Mouse (Mus musculus) megakaryocyte-erythroid progenitor cell, adult 5-6 weeks (primary cell): Measurements from ENCODE around the gene Adra2a. TPM values are rescaled to one million over a fixed set of nuclear protein-coding genes. Genes with fewer than 3 reads are reported as not detected.

Source experiments
- ATAC-seq: replicated peaks from 2 replicates; pipeline ENCODE4 v1.8.0; 2016; ENCODE audit warnings: mild to moderate bottlenecking, inconsistent platforms; ENCODE audit not compliant: severe bottlenecking, poor library complexity, low FRiP score, low TSS enrichment
- total RNA-seq, 2 experiments: library from RNA; stranded (forward) in 1 of 2; stranded (reverse) in 1 of 2; fragments of 200-1000, 215-1000 nt in 1 of 2; fragments of >200 nt in 1 of 2; fragmentation: Nextera tagmentation in 1 of 2; gene quantifications; 2 replicates each; pipeline ENCODE4 v1.2.3; 2014 to 2017

Gene Adra2a
- total RNA-seq, 2 experiments from 2014 or later = 0.42 TPM; not detected in 1

DNA sequence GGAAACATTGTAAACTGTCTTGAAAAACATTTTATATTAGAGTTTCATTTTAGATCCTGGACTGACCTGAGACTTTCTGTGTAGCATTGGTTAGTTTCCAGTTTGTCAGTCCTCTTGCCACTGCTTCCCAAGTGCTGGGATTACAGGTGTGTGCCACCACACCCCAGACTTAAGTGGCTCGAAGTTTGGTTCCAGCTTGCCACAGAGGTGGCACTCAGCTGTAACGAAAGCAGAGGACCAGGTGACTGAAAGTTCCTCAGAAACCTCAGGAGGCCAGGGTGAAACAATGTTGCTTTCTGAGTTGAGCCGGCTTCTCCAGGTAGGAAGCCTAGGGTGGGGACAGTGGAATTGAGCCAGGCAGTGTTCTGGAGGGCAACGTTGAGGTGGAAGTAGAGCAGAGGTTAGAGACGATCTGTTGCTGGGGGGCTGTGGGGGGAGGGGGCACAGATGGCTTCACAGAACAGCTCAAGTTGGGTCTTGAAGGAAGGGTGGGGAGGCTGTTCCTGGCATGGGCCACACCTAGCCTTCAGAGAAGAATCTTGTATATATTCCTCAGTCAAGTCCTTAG lies 28.4 kb downstream of the Adra2a start:
- ATAC-seq = no peak

DNA sequence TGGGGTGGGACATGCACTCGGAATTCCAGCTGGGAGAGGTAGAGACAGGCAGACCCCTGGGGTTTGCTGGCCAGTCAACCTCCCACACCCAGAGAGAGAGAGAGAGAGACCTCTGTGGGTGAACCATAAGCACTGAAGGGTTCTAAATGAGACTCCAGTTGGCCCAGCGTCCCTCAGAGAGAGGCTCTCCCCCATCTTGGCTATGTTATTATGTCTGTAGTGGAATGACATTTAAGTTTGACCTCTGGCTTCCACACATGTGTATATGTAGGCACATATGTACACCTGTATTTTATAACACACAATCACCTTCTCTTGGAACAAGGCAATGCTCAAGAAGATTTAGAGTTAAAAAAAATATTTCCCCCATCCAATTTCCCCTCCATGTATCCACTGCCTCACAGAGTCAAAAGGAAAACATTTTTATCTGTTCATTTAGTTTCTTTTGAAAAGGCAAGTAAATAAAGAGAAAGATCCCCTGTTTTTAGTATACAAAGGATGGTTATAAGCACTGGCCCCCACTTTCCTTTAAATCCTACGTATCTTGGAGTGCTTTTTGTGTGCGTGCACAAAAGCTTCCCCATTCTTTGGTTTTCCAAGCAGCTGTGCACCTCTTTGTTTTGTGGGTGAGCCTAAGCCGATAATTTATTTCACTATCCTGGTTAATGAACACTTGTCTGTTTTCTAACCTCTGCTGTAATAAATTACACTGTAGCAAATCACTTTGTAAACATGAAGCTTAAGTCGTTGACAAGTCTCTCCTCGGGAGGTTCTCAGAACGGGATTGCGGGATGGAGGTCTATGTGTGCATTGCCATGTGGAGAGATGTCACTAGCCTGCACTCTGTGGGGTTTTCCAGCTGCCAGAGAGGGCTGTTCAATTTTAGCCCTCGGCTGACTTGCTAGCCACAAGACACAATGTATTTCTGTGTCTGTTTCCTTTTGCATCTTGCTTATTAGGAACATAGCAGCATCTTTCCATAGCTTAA lies 32.7 kb downstream of the Adra2a start:
- no peak for ATAC-seq

DNA sequence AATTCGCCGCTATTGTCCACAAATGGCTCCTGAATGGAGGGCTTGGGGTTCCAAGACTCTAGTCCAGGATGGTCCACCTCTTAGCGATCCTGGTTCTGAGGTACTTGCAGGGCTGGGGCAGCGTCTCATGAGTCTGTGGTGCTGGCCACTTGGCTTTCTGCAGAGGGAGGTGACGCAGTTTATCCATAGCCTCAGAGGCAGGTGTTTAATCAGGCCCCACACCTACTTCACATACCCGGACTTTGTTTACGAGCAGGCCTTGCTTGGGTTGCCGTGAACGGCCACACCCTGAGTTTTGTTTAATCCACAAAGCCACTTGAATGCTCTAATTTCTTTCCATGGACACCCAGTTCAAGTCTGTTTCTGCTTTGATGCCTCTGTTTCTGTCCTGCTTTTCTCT lies 37.4 kb downstream of the Adra2a start:
- ATAC-seq = no peak

DNA sequence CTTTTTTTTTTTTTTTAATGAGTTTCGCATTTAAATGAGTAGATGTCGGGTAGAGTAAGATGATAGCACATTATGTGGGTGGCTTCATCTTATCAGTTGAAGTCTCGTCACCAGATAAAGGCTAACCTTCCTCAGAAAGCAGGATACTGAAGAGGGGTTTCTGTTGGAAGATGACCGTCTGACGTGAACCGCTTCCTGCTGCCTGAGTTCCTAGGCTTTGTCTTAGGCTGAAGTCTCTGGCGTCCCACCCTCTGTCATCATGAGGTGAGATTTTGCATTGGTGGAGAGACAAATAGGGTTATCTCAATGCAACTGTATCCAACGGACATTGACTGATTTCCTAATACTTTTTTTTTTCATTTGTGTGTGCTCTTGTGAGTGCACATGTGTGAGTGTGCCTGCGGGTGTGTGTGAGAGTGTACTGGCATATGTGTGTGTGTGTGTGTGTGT lies 37.8 kb downstream of the Adra2a start:
- no peak for ATAC-seq

DNA sequence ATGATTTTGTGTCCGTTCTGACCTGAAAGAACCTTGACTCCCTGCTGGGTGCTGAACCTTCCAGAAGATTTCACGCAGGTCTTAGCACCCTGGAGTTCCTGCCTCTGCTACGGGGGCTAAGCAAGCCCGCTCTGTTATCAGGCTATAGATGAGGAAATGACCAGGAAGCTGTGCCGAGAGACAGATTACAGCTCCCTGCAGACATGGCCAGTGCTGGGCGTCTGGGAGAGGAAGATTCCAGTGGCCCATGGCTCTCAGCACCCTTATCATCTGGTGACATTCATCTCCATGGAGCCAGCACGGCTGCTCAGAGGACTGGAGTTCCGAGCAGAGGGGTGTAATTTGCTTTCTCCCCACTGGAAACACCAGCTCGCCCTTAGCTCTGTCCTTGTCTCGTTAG lies 43.4 kb downstream of the Adra2a start:
- ATAC-seq = peak; percentile 92

DNA sequence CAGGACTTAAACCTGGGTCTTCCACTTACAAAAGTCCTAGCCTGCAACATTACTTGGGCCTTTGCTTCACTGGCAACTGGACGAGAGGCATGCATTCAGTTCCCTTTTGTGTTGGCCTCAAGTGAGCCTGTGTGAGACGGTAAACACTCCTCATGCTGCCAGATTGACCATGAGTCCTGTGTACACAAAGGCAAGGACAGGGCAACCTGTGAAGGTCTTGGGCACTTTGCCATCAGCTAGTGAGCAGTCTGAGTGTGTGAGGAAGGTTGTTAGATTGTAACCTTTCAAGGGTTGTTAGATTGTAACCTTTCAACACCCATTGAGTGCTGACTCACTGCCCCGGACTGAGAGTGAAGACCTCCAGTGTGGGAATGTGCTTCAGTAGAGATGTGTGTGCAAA lies 49.6 kb downstream of the Adra2a start:
- no peak for ATAC-seq

DNA sequence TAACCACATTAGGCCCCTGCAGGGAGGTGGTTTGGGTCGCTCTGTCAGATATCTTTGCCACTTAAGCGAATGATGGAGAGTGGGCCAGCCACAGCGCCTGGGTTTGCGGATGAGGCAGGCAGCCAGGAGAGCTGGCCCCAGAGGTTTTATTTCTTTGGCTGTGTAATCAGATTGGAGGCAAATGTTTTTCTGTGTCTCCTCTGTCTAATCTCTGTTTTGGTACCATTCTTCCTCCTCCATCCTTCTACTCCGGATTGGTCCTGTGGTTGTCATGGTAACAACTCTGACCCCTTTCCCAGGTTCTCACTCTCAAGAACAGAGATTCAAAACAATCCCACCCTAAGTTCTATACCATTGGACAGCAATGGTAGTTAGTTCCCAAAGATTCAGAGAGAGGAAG lies 51.8 kb downstream of the Adra2a start:
- no peak for ATAC-seq

DNA sequence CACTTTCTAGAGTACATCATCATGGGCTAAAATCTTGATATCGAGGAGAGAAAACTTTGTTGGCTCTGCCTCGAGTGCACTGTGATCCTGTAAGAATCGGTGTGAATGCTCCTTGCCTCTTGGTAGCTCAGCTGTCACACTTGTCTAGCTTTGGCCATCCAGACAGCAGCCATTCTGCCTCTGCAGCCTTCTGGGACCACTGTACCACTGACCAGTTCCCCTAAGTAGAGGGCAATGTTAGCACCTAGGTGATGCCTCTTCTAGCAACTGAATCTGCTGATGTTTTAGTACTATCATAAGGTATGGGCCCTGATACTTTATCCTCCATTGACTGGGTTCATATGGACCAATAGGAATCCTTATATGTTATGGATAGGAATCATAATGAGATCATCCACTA lies 54.4 kb downstream of the Adra2a start:
- no peak for ATAC-seq

Other genes with a start within 250 kb of the Adra2a start
- 137 and 154 TPM in 2 replicates for gene Pdcd4, start 151.9 kb upstream of the Adra2a start, total RNA-seq (2014; fragmentation: Nextera tagmentation)
- 288 and 291 TPM in 2 replicates for gene Pdcd4, start 151.9 kb upstream of the Adra2a start, total RNA-seq (2017)
- gene Shoc2, start 99.8 kb upstream of the Adra2a start, total RNA-seq (2014; fragmentation: Nextera tagmentation) = 36.7 and 42.0 TPM in 2 replicates
- 62.5 and 66.8 TPM in 2 replicates for gene Shoc2, start 99.8 kb upstream of the Adra2a start, total RNA-seq (2017)
- gene Bbip1, start 99.5 kb upstream of the Adra2a start, total RNA-seq (2014; fragmentation: Nextera tagmentation) = 75.9 and 108 TPM in 2 replicates
- gene Bbip1, start 99.5 kb upstream of the Adra2a start, total RNA-seq (2017) = 29.9 and 48.3 TPM in 2 replicates